Mouse (Mus musculus) midbrain, embryonic 10.5 days (tissue): ENCODE data around the gene Rdm1. TPM values are rescaled to one million over a fixed set of nuclear protein-coding genes. Genes with fewer than 3 reads are reported as not detected.
"Not testable (repeated sequence)": the region's sequence is repeated elsewhere in the genome, so short reads cannot be mapped to it uniquely, and the experiment has no call there.

Experiments used
- DNase-seq: peaks from one replicate; pipeline ENCODE4 v3.0.0-alpha.2; 2017; ENCODE audit warnings: low spot score
- H3K27ac ChIP-seq: fragments of 300-500 bp; sonication (generic); replicated peaks from 2 replicates; pipeline ENCODE4 v1.5.1; 2016; ENCODE audit warnings: mild to moderate bottlenecking
- H3K27me3 ChIP-seq: fragments of 300-500 bp; sonication (generic); 2 replicates; pipeline ENCODE4 v1.6.1; 2016; ENCODE audit warnings: low read depth, mild to moderate bottlenecking; ENCODE audit not compliant: poor library complexity, severe bottlenecking
- H3K36me3 ChIP-seq: fragments of 300-500 bp; sonication (generic); 2 replicates; pipeline ENCODE4 v1.6.1; 2016; ENCODE audit warnings: mild to moderate bottlenecking, moderate library complexity
- H3K4me1 ChIP-seq: fragments of 300-500 bp; sonication (generic); 2 replicates; pipeline ENCODE4 v1.6.1; 2016
- H3K4me3 ChIP-seq: fragments of 300-500 bp; sonication (generic); 2 replicates; pipeline ENCODE4 v1.5.1; 2016; ENCODE audit warnings: mild to moderate bottlenecking, moderate library complexity
- H3K9me3 ChIP-seq: fragments of 300-500 bp; sonication (generic); replicated peaks from 2 replicates; pipeline ENCODE4 v1.6.1; 2016; ENCODE audit warnings: mild to moderate bottlenecking
- WGBS: fragments of 180-500 bp; shearing (Covaris S2); methylation state at CpG from one replicate; pipeline ENCODE4 v1.1.7; 2016; 5-methylcytosine and 5-hydroxymethylcytosine counted together
- polyA plus RNA-seq: library from polyadenylated mRNA; unstranded; fragments of >200 nt; fragmentation: Nextera tagmentation; extraction: Ambion mirVana; gene quantifications from 2 replicates; pipeline ENCODE4 v1.2.1, GENCODE M21; 2016

The Rdm1 gene
- polyA plus RNA-seq, 1 experiment from 2014 or later: 35.2 TPM

DNA sequence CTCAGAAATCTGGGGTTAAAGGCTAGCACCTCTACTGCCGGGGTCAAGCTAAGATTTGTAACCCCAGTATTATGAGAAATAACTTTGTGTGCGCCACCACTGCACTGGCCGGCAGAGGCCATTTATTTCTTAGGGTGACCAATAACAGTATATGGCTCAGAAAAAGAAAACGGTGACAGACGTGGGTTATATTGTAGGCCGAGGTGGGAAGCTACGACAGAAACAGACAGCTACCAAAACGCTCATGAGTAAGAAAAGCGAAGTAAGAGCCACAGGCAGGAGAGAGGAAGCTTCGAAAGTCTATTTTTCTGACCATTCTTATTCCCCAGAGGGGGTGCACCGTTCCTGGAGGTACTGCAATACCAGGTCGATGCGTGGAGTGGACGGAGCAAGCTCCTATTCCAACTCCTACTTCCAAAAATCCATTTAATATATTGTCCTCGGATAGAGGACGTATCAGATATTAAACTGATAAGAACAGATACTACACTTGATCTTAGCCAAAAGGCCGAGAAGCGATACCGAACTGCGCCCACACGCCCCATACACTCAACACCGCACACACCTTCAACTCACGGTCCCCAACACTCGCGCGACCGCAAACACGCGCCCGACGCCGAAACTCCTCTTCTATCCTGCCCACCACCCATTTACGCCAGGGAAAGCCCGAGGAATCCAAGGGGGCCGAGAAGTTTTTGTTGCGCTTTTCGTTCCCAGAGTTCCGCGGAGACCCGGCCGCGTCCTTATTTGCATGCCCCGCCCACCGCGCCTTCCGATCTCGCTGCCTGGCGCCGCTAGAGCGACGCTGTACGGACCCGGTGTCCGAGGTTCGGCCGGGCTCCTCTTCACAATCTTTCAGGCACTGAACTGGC lies 18.7 kb downstream of the Rdm1 start:
- peak; percentile 83 for DNase-seq
- under 1% methylated on average over 44 of the region's 56 CpGs for WGBS

DNA sequence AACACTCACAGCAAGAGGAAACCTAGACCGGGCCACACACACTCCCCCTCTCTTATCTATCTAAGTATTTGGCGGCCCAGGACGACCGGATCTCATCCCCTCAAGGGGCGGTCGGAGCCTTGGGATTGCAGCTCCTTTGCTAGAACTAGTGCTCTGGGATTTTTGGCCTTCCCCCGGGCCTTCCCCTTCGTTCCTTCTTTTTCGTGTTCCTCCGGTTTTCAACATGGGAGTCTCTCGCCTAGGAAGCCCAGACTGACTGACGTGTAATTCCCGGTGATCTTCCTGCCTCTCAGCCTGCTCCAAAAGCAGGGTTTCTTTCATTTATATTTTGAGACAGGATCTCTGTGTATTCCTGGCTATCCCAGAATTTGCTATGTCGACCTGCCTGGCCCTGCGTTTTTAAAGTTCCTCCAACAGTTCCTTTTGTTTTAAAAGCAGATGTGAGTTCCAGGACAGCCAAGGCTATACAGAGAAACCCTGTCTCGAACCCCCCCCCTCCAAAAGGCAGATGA lies 19.3 kb downstream of the Rdm1 start:
- not testable (repeated sequence) for H3K9me3 ChIP-seq, H3K27me3 ChIP-seq, H3K36me3 ChIP-seq
- 16% methylated on average over 16 of the region's 16 CpGs for WGBS
- peak; percentile 47 for DNase-seq
- peak overlapping the region; percentile 94 for H3K27ac ChIP-seq
- H3K4me3 ChIP-seq: peak overlapping the region; percentile 44
- peaks cover 10% of the 10 kb centered on the region for H3K4me1 ChIP-seq

More for the DNA sequence above, 18.7 kb downstream of the Rdm1 start:
- H3K4me3 ChIP-seq: peak overlapping the region; percentile 44
- peaks cover 14% of the 10 kb centered on the region for H3K4me1 ChIP-seq
- not testable (repeated sequence) for H3K9me3 ChIP-seq, H3K27me3 ChIP-seq, H3K36me3 ChIP-seq
- H3K27ac ChIP-seq: peak overlapping the region; percentile 94

DNA sequence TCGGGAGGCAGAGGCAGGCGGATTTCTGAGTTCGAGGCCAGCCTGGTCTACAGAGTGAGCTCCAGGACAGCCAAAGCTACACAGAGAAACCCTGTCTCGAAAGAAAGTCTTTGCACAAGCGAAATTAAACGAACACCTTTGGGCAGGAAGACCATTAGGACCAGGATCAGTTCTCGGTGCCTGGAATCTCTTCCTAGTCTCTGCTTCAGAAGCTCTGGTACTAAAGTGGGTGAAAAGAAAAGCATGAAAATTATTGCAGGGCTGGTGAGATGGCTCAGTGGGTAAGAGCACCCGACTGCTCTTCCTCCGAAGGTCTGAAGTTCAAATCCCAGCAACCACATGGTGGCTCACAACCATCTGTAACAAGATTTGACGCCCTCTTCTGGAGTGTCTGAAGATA lies 20.1 kb downstream of the Rdm1 start:
- H3K27ac ChIP-seq, H3K27me3 ChIP-seq, H3K4me3 ChIP-seq, H3K9me3 ChIP-seq, H3K36me3 ChIP-seq, DNase-seq: not testable (repeated sequence)
- peaks cover 10% of the 10 kb centered on the region for H3K4me1 ChIP-seq
- 95% methylated on average over 10 of the region's 10 CpGs for WGBS

DNA sequence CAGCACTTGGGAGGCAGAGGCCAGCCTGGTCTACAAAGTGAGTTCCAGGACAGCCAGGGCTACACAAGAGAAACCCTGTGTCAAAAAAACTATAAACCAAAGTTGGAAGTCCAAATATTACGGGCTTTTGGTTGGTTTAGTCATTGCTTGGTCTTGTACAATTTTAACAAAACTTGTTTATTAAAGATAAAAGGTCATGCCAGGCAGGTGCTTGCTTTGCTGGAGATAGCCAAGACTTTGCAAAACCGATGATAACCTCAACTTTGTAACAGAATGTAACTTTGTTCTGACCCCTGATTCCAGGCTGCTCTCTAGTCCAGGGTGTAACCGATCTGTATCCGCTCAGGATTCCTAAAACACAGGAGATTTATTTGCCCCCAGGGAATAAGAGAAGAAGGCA lies 29.4 kb downstream of the Rdm1 start:
- Histone ChIP-seq H3K4me1 (peaks cover 8% of the 10 kb centered on the region), H3K27ac (no peak overlapping the region), H3K27me3 (peaks cover 6% of the 10 kb centered on the region), H3K36me3 (no peaks in the 10 kb centered on the region), H3K9me3 (no peaks in the 10 kb centered on the region), H3K4me3 (no peak overlapping the region)
- 89% methylated on average over 4 of the region's 4 CpGs for WGBS
- DNase-seq: no peak

DNA sequence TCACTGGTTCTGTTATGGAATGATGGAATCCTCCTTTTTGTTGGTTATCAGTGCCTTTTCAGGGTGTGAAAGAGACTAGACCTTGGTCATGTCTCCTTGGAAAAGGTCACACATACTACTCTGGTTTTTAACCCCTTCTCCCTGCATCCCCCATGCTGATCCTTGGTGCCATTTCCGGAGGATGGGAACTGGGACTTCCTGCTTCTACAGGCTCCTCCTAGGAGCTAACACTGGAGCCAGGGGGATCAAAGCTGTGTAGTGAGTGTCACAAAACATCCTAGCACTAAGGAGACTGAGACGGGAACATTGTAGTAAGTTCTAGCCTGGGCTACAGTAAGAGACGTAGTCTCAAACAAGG lies 30.5 kb downstream of the Rdm1 start:
- WGBS: 2% methylated on average over 3 of the region's 3 CpGs
- Histone ChIP-seq H3K4me1 (peaks cover 8% of the 10 kb centered on the region), H3K36me3 (no peaks in the 10 kb centered on the region), H3K27me3 (peaks cover 6% of the 10 kb centered on the region), H3K9me3 (no peaks in the 10 kb centered on the region), H3K27ac (peak overlapping the region; percentile 98), H3K4me3 (peak overlapping the region; percentile 45)
- DNase-seq: no peak

DNA sequence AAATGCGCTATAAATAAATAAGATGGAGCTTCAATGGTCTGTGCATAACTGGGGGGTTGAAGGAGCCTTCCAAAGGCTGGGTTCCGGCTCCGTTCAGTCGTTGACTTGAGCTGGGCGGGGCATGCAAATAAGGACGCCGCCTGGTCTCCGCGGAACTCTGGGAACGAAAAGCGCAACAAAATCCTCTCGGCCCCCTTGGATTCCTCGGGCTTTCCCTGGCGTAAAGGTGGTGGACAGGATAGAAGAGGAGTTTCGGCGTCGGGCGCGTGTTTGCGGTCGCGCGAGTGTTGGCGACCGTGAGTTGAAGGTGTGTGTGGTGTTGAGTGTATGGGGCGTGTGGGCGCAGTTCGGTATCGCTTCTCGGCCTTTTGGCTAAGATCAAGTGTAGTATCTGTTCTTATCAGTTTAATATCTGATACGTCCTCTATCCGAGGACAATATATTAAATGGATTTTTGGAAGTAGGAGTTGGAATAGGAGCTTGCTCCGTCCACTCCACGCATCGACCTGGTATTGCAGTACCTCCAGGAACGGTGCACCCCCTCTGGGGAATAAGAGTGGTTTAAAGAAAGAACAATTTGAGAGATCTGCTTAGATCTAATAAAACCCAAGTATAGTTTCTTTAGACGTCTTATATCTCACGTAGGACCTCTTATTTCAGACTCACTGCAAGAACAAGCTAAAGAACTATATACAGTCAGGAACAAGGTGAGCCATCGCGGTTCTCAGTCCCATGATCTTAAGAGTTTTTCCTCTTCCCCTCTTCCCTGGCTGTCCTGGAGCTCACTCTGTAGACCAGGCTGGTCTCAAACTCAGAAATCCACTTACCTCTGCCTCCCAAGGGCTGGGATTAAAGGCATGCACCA lies 31.1 kb downstream of the Rdm1 start:
- H3K27ac ChIP-seq: peak overlapping the region; percentile 98
- DNase-seq: peak; percentile 86
- H3K36me3 ChIP-seq, H3K4me1 ChIP-seq, H3K27me3 ChIP-seq, H3K9me3 ChIP-seq: not testable (repeated sequence)
- under 1% methylated on average over 38 of the region's 40 CpGs for WGBS
- peak overlapping the region; percentile 45 for H3K4me3 ChIP-seq

DNA sequence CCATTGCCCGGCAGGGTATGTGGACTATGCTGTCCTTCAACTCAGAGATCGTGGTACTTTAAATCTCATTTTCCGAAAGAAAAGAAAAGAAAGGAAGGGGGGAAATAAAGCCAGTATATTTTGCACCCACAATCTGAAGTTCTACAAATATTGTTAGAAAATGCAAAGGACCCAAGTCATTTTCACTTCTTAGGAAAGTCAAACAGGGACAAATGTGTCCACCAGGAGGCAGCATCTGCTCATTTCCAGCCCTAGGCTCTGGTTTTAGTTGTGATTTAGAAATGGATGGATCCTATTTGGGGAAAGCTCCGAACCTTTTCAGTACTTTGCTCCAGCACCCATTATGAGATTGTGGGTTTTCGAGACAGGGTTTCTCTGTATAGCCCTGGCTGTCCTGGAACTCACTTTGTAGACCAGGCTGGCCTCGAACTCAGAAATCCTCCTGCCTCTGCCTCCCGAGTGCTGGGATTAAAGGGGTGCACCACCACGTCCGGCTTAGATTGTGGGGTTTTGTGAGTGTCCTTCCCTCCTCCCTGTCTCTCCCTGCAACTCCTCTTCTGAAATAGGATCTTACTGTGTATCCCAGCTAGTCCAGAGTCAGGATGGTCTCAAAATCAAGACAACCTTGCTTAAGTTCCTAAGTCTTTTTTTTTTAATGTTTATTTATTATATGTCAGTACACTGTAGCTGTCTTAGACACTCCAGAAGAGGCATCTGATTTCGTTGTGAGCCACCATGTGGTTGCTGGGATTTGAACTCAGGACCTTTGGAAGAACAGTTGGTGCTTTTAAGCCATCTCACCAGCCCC lies 32.0 kb downstream of the Rdm1 start:
- no peak overlapping the region for H3K4me3 ChIP-seq
- peaks cover 8% of the 10 kb centered on the region for H3K4me1 ChIP-seq
- no peaks in the 10 kb centered on the region for H3K27me3 ChIP-seq
- no peaks in the 10 kb centered on the region for H3K9me3 ChIP-seq
- 37% methylated on average over 10 of the region's 10 CpGs for WGBS
- H3K27ac ChIP-seq: peak overlapping the region; percentile 59; the same call in 1 of the 2 replicates
- peak; percentile 73 for DNase-seq
- no peaks in the 10 kb centered on the region for H3K36me3 ChIP-seq

DNA sequence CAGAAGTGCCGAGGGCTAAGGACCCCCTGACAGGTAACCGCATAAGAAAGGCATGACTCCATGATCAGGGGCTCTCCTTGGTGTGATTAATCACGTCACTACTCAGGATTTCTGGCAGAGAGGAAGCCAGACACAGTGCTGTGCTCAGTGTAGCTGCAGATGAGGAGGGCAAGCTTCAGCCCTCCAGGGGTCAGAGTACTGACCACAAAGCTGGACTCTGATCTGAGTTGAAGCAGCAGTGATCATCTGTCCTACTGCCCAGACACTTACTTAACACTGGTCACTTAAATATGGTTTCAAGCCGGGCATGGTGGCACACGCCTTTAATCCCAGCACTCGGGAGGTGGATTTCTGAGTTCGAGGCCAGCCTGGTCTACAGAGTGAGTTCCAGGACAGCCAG lies 34.2 kb downstream of the Rdm1 start:
- 81% methylated on average over 7 of the region's 7 CpGs for WGBS

DNA sequence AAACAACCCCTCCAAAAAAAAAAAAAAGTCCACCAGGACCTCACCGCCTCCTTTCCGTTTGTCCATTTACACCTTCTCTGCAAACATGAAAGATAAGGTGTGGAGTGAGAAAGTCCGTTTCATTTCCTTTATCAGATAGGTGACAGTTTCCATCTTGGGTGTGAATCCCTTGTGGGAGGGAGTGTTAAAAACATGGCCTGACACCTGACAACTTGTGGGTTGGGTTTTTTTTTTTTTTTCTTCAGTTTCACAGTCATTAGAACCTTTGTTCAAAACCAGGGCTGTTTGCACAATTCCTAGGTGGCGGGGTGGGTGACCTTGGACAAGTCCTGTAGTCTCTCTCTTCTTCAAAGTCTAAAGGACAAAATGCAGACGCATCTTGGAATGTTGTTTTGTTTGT lies 34.8 kb downstream of the Rdm1 start:
- WGBS: 77% methylated on average over 5 of the region's 5 CpGs

More for the DNA sequence above, 34.2 kb downstream of the Rdm1 start:
- H3K9me3 ChIP-seq: no peaks in the 10 kb centered on the region
- H3K36me3 ChIP-seq: no peaks in the 10 kb centered on the region
- no peak for DNase-seq
- peaks cover 4% of the 10 kb centered on the region for H3K27me3 ChIP-seq
- H3K4me1 ChIP-seq: peaks cover 19% of the 10 kb centered on the region
- H3K4me3 ChIP-seq: no peak overlapping the region
- H3K27ac ChIP-seq: no peak overlapping the region

DNA sequence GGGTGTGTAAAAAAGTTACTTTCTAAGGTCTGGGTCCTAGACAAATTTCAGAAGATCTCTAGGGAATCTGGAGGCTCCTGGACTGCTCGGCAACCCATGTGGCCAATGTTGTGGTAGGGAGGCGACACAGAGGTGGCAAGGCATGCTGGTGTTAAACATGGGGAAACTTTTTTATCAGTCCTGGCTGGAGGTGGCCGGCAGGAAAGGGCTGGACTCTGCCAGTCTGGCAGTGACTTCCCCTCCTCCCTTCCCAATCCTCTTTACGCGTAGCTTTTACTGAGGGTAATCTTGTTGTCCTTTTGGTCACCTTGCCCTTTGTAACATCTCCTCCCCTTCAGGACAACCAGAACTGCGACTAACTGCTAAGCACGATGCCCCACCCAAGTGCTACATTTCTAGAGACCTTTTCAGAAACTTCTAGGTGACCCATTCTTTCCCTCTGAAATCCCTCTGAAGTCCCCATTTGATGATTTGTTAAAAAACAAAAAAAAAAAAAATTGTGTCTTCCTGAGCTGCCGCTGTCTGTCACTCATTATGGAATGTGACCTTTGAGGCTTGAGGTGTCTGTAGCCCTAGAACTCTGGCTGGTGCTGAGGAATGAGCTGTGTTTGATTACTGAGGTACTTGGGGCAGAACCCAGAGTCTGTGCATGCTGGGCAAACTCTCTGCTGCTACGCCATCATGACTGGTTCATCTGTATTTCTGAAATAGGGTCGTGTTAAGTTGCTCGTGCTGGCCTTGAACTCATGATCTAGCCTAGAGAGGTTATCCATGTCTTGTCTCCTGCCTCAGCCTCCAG lies 36.4 kb downstream of the Rdm1 start:
- Histone ChIP-seq H3K27ac (no peak overlapping the region), H3K9me3 (no peaks in the 10 kb centered on the region), H3K27me3 (peaks cover 16% of the 10 kb centered on the region), H3K36me3 (no peaks in the 10 kb centered on the region), H3K4me3 (no peak overlapping the region), H3K4me1 (peaks cover 26% of the 10 kb centered on the region)
- DNase-seq: no peak
- 64% methylated on average over 11 of the region's 11 CpGs for WGBS

More for the DNA sequence above, 34.8 kb downstream of the Rdm1 start:
- Histone ChIP-seq H3K4me1 (peaks cover 23% of the 10 kb centered on the region), H3K36me3 (no peaks in the 10 kb centered on the region), H3K4me3 (no peak overlapping the region), H3K27ac (no peak overlapping the region), H3K9me3 (no peaks in the 10 kb centered on the region), H3K27me3 (peaks cover 10% of the 10 kb centered on the region)
- no peak for DNase-seq

DNA sequence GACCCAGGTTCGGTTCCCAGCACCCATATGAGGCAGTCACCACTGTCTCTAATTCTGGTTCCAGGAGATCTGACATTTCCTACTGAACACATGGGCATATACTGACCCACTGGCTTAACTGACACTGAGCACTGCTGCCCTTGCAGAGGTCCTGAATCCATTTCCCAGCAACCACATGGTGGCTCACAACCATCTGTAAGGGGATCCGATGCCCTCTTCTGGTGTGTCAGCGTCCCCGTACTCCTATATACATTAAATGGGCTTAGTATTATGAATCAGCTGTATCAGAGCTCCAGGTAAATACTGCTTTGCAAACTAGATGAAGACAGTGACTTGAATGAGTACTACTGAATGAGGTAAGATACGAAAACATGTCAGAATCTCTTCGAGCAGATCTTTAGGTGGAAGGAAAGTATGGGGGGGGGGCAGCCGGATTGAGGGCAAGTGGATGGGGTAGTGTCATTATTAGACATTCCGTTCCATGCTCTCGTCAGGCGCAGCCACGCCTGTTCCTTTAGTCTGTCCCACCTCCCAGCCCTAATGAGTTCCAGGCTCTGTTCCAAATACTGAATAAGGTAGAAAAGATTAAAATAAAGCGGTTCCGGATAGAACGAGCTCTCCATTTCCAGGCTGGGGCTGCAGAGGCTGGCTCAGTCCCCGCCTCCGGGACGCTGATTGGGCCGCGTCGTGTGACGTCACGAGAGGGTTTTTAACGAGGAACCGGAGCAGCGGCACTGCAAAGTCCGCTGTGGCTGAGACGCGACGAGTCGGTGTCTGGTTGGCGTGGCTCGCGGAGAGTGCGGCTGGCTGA lies 38.0 kb downstream of the Rdm1 start, which contains the start of gene Arl4d:
Arl4d (plus strand) TSS at position 717 of the 811 bp plus-strand sequence.
- H3K36me3 ChIP-seq: no peaks in the 10 kb centered on the region
- peak within 1 kb of the TSS; percentile 80 for H3K27ac ChIP-seq
- H3K9me3 ChIP-seq: no peaks in the 10 kb centered on the region
- peak within 1 kb of the TSS; percentile 73 for H3K4me3 ChIP-seq
- H3K27me3 ChIP-seq: peaks cover 16% of the 10 kb centered on the region
- DNase-seq: peak; percentile 92
- peaks cover 36% of the 10 kb centered on the region for H3K4me1 ChIP-seq
- whole genome bisulfite sequencing: 8% methylated on average over 34 of the region's 34 CpGs
